Mouse (Mus musculus): ENCODE measurements around the gene Mndal.
"Not testable (repeated sequence)": the region's sequence is repeated elsewhere in the genome, so short reads cannot be mapped to it uniquely, and the experiment has no call there.

Gene Mndal

DNA sequence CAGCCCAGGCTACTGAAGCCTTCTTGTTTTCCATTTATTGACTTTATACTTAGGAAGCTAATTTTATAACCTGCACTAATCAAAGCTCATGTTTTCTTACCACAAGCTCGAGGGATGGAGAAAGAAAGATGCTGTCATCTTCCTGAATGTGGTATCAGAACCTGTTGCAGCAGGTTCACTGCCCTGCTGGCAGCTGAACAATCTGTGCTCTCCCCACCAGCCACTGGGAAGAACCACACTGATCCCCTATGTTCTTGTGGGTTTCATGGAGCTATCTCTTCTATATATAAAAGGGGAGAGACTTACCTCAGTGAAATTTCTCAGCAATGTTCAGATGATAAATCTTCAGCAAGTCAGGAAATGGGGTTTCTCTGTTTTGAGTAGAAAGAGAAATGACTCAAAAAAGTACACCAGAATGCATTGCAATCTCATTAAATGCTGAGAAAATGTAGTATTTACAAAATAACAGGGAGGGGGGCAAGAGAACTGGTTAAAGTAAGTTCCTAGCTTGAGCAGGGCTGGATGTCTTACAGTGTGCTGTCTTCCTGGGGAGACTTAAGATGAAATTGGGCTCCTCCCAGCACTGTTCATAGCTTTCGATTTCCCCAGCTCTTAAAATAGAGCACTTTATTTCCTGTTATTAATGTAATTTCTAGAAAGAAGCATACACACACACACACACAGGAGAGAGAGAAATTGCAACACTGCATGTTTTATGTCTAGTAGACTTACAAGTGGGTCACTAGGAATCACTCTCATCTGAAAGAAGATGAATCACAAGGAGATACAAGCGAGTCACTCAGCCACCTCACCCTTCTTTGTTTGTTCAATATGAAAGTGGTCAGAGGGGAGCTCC is at the start of gene Mndal, which contains the start of gene Ifi203:
Gene Mndal, minus strand, starts transcription at position 568 of the 856 bp plus-strand sequence.
Gene Ifi203, minus strand, starts transcription at position 749 of the 856 bp plus-strand sequence.
- not testable (repeated sequence) for DNase-seq (ENCODE audit: low spot score in 2 of 2)

DNA sequence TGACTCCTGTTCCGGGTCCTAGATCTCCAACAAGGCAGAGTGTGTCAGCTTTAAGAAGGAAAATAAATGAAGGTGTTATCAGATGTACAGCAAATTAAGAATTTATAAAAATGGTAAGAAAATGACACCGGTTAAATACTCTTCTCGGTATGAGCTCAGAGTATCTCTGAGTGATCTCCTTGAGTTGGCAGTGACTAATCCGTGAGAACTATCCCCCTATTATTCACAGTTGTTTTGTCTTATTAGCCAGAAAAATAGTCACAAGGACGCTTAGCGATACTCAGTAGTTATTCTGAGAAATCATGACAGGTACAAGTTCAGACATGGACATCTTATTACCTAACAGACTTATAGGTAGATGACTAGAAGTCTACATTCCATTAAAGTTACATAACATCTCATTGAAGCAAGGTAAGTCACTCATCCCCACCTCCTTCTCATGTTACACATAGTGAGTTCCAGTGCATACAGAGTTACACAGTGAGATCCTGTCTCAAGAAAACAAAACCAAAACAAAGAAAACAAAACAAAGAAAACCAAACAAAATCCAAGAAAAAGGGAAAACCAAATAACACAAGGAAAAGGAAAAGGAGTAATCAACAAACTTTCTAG is 40.5 kb upstream of the Mndal start, which contains the start of gene Ifi202b:
Gene Ifi202b, minus strand, starts transcription at position 51 of the 612 bp plus-strand sequence.
- not testable (repeated sequence) for DNase-seq (ENCODE audit: low spot score in 2 of 2)

DNA sequence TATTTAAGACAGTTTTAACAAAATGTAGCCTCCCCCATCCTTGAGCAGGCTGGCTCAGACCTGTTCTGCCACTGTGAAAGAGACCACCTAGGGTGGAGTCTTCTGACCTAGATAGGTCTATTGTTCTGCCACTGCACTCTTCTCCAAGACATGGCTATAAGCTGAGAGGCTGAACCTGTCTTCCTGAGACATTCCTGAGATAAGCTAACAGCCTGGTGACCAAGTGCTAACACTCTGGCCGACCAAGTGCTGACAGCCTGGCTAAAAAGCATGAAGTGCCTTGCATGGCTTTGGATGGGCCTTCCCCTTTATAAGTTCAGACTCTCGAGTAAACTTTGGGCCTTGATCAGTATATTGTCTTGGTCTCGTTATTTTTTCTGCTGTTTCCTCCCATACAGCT is 38.7 kb upstream of the Mndal start:
- not testable (repeated sequence) for DNase-seq (ENCODE audit: low spot score in 2 of 2)

- no peak for DNase-seq (ENCODE audit: low spot score in 2 of 2)
Measured at GRCm38 (mm10) chr1:173977622-173978021, 35.3 kb upstream of the Mndal start.

DNA sequence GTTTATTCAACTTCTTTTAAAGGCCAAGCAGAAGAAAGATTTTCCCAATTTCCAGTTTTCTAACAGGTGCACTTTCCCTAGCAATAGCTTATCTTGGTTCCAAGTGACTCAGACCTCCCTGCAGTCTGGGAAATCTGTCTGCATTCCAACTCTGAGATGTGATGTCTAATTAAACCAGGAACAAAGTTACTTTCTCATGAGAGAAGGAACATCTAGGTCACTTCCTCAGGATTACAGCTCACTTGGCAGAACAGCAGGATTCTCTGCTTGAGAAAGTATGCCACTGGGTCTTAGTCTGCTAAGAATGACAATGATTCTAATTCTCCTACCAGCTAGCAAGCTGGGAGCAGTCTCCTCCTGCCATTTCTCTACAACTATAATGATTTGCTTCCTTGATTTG is 30.8 kb upstream of the Mndal start:
- DNase-seq (ENCODE audit: low spot score in 2 of 2) = peak; percentile 20 to 31

DNA sequence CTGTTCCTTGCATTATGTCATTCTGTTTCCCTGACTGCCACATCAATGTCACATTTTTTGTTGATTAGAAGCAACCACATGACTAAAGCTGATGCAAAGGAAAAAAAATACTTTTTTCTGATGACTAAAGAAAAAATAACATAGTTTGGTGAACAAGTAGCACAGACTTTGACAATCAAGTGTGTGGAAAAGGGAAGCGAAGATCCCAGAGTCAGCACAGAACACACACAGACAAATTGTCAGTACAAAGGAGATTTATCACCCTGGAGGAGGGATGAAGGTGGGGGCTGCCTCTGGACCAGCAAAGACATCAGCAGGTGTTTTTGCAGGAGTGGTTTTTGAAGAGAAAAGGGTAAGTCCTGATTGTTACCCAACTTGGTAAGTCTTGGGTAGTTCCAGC is 19.2 kb upstream of the Mndal start:
- not testable (repeated sequence) for DNase-seq (ENCODE audit: low spot score in 2 of 2)

DNA sequence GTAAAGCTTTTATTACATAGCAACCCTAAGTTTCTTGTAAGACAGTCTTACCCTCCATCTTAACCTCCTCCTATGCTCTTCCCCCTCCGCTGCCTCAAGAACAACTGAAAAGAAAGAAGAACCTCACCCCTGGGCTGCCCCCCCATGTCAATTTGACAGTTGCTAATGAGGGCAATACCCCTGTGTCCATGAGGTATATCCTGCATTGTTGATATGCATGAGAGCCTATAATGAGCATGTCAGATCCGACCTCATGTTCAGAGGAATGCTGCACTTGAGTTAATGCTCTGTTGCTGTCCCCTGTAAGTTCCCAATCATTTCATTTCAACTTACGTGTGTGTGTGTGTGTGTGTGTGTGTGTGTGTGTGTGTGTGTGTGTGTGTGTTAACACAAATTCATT is 17.7 kb upstream of the Mndal start:
- DNase-seq (ENCODE audit: low spot score in 2 of 2) = not testable (repeated sequence)

DNA sequence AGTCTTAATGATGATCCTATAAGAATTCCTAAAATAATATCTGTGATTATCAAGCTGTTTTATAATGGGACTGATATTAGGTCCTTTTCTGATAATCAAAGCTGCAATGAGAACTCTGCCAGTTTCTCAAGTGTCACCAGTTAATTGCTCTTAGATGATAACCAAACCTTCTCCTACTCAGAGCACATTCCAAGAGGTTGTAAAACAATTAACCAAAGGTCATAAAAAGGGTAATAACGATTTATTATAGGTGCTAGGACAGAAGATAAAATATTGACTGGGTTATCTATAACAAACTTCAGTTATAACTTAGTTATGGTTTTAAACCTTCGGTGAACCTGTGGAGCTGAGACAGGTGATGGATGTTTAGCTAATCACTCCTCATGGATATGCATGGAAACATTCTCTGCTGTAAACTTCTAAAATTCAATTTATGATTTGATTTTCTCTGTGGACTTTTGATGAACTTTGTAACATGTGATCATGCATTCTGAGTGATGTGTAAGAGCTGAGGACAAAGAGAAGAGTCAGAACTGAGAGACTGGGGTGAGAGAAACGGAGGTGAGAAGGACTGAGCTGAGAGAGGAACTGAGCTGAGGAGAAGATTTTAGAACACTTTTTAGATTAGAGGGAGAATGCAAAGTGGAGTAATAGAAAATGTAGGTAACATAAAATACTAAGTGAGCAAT is 13.7 kb upstream of the Mndal start:
- DNase-seq (ENCODE audit: low spot score in 2 of 2) = not testable (repeated sequence)

- DNase-seq (ENCODE audit: low spot score in 2 of 2) = no peak
Measured at GRCm38 (mm10) chr1:173955071-173955796, 12.9 kb upstream of the Mndal start.

GRCm38 (mm10) chr1:173953563-173953962 is 11.3 kb upstream of the Mndal start:
- DNase-seq (ENCODE audit: low spot score in 2 of 2) = no peak

- not testable (repeated sequence) for DNase-seq (ENCODE audit: low spot score in 2 of 2)
Measured at GRCm38 (mm10) chr1:173949044-173949443, 6.8 kb upstream of the Mndal start.

DNA sequence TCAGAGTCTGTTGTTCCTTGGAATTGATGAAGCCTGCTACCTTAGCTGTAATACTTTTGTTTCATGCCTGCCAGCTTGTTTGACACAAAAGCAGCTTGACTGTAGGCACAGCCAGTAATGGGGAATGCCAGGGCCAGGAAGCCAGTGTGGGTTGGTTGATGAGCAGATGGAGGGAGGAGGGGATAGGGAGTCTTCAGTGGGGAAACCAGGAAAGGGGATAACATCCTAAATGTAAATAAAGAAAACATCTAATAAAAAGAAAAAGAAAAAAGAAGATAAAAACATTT is 432 bp upstream of the Mndal start:
- DNase-seq (ENCODE audit: low spot score in 2 of 2) = peak in 1 of 2 experiments; percentile 15

DNA sequence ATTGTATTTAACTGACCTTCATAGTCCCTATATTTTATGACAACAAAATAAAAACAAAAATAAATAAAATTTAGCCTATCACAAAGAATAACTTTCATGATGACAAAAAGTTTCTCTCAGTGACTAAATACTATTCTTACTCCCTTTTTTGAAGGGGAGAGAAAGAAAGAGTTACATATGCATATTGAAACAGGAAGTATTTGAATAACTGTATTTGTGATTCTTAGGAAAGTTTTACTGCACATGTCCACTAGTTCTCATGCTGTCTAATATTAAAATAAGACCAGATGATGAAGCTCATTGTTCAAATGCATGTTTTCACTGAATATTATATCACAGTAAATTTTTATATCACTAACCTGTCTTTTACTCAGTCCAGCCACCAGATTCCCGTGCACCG is 769 bp downstream of the Mndal start:
- not testable (repeated sequence) for DNase-seq (ENCODE audit: low spot score in 2 of 2)

- DNase-seq (ENCODE audit: low spot score in 2 of 2) = not testable (repeated sequence)
Measured at GRCm38 (mm10) chr1:173919279-173919678, 23.0 kb downstream of the Mndal start.

GRCm38 (mm10) chr1:173914559-173914958 is 27.7 kb downstream of the Mndal start:
- no peak for DNase-seq (ENCODE audit: low spot score in 2 of 2)

DNA sequence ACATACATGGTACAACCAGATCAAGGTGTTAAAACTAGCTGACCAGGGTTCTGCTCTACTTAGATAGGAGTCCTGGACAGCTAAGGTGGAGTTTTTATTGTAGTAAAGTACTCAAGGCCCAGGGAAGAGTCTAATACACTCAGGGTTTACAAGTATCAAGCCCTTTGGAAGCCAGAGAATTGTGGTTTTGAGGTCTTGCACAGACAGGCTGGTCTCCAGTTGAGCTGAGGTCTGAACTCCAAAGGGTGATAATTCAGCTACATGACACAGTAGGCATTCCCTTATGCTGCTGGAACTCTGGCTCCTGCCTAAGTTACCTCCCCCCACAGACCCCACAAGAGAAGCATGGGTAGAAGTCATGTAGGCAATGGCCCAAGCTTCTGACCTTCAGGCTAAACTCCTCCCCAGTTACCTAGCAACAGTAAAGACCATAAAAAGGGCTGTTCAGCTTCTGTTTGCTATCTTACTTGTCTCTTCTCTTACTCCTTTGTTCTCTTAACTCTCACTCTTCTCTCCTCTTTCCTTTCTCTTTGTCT is 29.0 kb downstream of the Mndal start:
- DNase-seq (ENCODE audit: low spot score in 2 of 2) = not testable (repeated sequence)

DNA sequence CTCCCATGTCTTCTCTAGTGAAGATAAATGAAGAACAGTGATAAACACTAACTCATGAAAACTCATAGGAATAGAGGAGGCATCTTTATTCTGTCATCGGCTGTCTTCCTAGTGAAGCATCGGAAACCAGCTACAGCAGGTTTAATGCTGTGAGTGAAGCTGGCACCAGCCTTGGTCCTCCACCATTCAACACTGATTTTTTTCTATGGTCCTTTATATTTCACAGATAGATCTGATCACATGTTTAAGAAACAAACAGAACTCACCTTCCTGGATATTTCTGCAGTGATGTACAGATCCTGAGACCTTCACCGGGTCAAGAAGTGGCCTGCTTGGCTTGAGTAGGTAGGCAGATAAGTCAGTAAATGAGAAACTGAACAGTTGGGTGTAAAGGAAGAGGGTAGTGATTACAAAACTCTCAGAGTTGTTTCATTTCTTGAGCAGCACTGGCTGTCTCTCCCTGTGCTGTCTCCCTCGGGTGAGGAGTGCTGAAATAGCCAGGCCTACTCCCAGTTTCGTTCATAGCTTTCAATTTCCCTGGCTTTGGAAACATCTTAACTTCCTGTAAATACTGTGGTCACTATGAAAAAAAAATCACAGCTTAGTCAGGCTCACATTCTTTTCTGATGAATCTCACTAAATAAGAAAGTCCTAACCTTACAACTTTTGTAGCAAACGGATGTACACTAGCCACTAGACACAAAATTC is 29.6 kb downstream of the Mndal start, which contains the start of gene Ifi211:
Gene Ifi211, minus strand, starts transcription at position 499 of the 708 bp plus-strand sequence.
- not testable (repeated sequence) for DNase-seq (ENCODE audit: low spot score in 2 of 2)

- DNase-seq (ENCODE audit: low spot score in 2 of 2) = no peak
Measured at GRCm38 (mm10) chr1:173911808-173912464, 30.4 kb downstream of the Mndal start.

- not testable (repeated sequence) for DNase-seq (ENCODE audit: low spot score in 2 of 2)
Measured at GRCm38 (mm10) chr1:173908390-173908789, 33.9 kb downstream of the Mndal start.

DNA sequence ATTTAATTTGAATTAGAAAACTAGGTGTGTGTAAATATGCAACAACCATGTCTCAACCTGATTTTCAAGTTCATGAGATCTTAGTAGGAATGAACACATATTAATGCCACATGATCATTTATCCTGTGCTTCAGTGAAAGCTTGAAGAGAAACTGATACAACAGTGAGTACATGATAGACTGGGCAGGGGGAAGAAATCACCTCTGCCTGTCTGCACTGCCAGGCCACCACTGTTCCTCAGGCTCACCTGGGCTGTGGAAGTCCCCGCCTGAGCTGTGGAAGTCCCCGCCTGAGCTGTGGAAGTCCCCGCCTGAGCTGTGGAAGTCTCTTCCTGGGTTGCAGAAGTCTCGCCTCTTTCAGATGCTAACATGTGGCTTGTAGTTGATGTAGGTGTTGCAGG is 36.4 kb downstream of the Mndal start:
- not testable (repeated sequence) for DNase-seq (ENCODE audit: low spot score in 2 of 2)

Measured in right cerebral cortex, postnatal 10 days (tissue).